Mouse (Mus musculus): Measurements from ENCODE around the gene Ppm1a. TPM values are rescaled to one million over a fixed set of nuclear protein-coding genes. Genes with fewer than 3 reads are reported as not detected.

Gene Ppm1a
- polyA plus RNA-seq, 1 experiment from 2014 or later, result 44.0 TPM

Other genes starting within 250 kb of the Ppm1a start
- gene Pcnx4, start 221.1 kb upstream of the Ppm1a start, polyA plus RNA-seq (2015; fragmentation: Nextera tagmentation; extraction: Ambion mirVana), result 15.5 and 16.8 TPM in 2 replicates
- not detected in 2 replicates for gene Gm4756, start 107.8 kb upstream of the Ppm1a start, polyA plus RNA-seq (2015; fragmentation: Nextera tagmentation; extraction: Ambion mirVana)
- gene Dhrs7, start 92.5 kb upstream of the Ppm1a start, polyA plus RNA-seq (2015; fragmentation: Nextera tagmentation; extraction: Ambion mirVana), result 5.3 and 6.1 TPM in 2 replicates
- gene Six6, start 182.4 kb downstream of the Ppm1a start, polyA plus RNA-seq (2015; fragmentation: Nextera tagmentation; extraction: Ambion mirVana), result 1.3 and 2.9 TPM in 2 replicates
- 1.8 and 2.1 TPM in 2 replicates for gene 4930447C04Rik, start 183.3 kb downstream of the Ppm1a start, polyA plus RNA-seq (2015; fragmentation: Nextera tagmentation; extraction: Ambion mirVana)

Data from forebrain, embryonic 13.5 days (tissue).